Mouse (Mus musculus) heart, adult 2 months (tissue): ENCODE measurements around the gene Lgals9.

ENCODE experiments used
- CTCF ChIP-seq: fragments of 200-600 bp; IDR thresholded peaks from 2 replicates; pipeline ENCODE4 v1.8.1; 2022; ENCODE audit warnings: antibody characterized with exemption, mild to moderate bottlenecking, moderate library complexity
- EP300 ChIP-seq: fragments of 200-500 bp; IDR thresholded peaks from 2 replicates; pipeline ENCODE4 v1.6.1; 2011; ENCODE audit warnings: low read depth, low read length, control low read depth; ENCODE audit not compliant: insufficient read depth

DNA sequence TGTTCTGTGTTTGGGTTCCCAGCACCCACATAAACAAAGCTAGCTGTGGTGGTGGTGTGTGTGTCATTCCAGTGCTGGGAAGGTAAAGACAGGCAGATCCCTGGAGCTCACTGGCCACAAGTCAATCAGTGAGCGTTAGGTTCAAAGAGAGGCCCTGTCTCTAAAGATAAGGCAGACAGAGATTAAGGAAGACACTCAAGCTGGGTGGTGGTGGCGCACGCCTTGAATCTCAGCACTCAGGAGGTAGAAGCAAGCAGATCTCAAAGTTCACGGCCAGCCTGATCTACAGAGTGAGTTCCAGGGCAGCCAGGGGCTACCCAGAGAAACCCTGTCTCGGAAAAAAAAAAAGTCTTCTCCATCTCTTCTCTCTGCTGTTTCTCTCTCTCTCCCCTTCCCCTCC lies 23.5 kb downstream of the Lgals9 start:
- TF ChIP-seq CTCF (no peak), EP300 (no peak)
